Mouse (Mus musculus): ENCODE data around the gene Wwox.

DNA sequence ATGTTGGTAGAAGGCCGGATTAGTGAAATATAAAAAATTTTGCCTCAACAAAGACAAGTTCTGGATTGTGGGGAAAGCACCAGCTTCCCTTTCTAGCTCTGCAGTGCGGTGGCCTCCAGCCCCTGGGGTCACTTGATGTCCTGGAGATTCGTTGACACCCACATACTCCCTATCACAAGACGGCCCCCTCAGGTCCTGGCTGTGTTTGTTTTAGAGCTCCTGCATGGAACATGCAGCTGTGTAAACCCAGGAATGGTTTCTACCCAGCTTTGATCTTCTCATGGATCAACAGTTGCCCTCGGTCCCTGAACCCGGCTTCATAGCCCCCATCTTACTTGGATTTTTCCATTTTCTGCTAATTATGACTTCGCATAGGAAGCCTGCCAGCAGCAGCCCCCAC is 171.6 kb downstream of the Wwox start:
- TF ChIP-seq CTCF (IDR thresholded peaks at IDR 0.05; ENCODE audit: low read depth): no peak
- TF ChIP-seq EP300 (IDR thresholded peaks at IDR 0.05; ENCODE audit: low read depth): no peak

Measured in liver, embryonic 14.5 days (tissue).